Mouse (Mus musculus) intestine, embryonic 15.5 days (tissue): ENCODE measurements around the gene She. TPM values are rescaled to one million over a fixed set of nuclear protein-coding genes. Genes with fewer than 3 reads are reported as not detected.
A peak's percentile ranks its signal among the peaks of the same experiment; 100 is the strongest.

Source experiments
- ATAC-seq: fragments of 200-750 bp; cut with Nextera tagmentation; 2 replicates; pipeline ENCODE4 v1.8.0; 2017; ENCODE audit warnings: moderate TSS enrichment, moderate library complexity
- H3K27ac ChIP-seq: fragments of 300-500 bp; sonication (generic); 2 replicates; pipeline ENCODE4 v1.5.1; 2015; ENCODE audit warnings: mild to moderate bottlenecking, inconsistent platforms
- H3K27me3 ChIP-seq: fragments of 300-500 bp; sonication (generic); replicated peaks from 2 replicates; pipeline ENCODE4 v1.6.1; 2015; ENCODE audit warnings: inconsistent platforms
- H3K36me3 ChIP-seq: fragments of 300-500 bp; sonication (generic); 2 replicates; pipeline ENCODE4 v1.6.1; 2015; ENCODE audit warnings: inconsistent platforms
- H3K4me1 ChIP-seq: fragments of 300-500 bp; sonication (generic); replicated peaks from 2 replicates; pipeline ENCODE4 v1.6.1; 2015; ENCODE audit warnings: inconsistent platforms
- H3K4me2 ChIP-seq: fragments of 300-500 bp; sonication (generic); replicated peaks from 2 replicates; pipeline ENCODE4 v1.6.1; 2015; ENCODE audit warnings: mild to moderate bottlenecking, inconsistent platforms
- H3K4me3 ChIP-seq: fragments of 300-500 bp; sonication (generic); replicated peaks from 2 replicates; pipeline ENCODE4 v1.5.1; 2015; ENCODE audit warnings: inconsistent platforms
- H3K9ac ChIP-seq: fragments of 300-500 bp; sonication (generic); 2 replicates; pipeline ENCODE4 v1.6.1; 2015; ENCODE audit warnings: inconsistent platforms
- H3K9me3 ChIP-seq: fragments of 300-500 bp; sonication (generic); 2 replicates; pipeline ENCODE4 v1.6.1; 2016; ENCODE audit warnings: inconsistent platforms
- WGBS: fragments of 180-500 bp; shearing (Covaris S2); methylation state at CpG from one replicate; pipeline ENCODE4 v1.1.7; 2015; 5-methylcytosine and 5-hydroxymethylcytosine counted together
- polyA plus RNA-seq: library from polyadenylated mRNA; unstranded; fragments of >200 nt; fragmentation: Nextera tagmentation; extraction: Ambion mirVana; gene quantifications from 2 replicates; pipeline ENCODE4 v1.2.1, GENCODE M21; 2015

She gene
- polyA plus RNA-seq, 1 experiment from 2014 or later, result 3.8 TPM

GRCm38 (mm10) chr3:89876469-89876868 is 45.3 kb downstream of the She start:
- Histone ChIP-seq H3K4me2 (no peak overlapping the region), H3K36me3 (no peaks in the 10 kb centered on the region), H3K4me1 (peaks cover 5% of the 10 kb centered on the region; the same call in 1 of the 2 replicates), H3K9me3 (no peaks in the 10 kb centered on the region), H3K4me3 (no peak overlapping the region), H3K27me3 (no peaks in the 10 kb centered on the region), H3K9ac (no peak overlapping the region), H3K27ac (no peak overlapping the region)
- 62% methylated on average over 4 of the region's 4 CpGs for WGBS
- ATAC-seq, result no peak

GRCm38 (mm10) chr3:89877129-89877528 is 46.0 kb downstream of the She start:
- H3K9me3 ChIP-seq, result no peaks in the 10 kb centered on the region
- no peak overlapping the region for H3K27ac ChIP-seq
- H3K9ac ChIP-seq, result no peak overlapping the region
- peaks cover 4% of the 10 kb centered on the region; the same call in 1 of the 2 replicates for H3K4me1 ChIP-seq
- H3K4me2 ChIP-seq, result no peak overlapping the region
- H3K36me3 ChIP-seq, result no peaks in the 10 kb centered on the region
- no peak for ATAC-seq
- 85% methylated on average over 8 of the region's 8 CpGs for WGBS
- no peak overlapping the region for H3K4me3 ChIP-seq
- no peaks in the 10 kb centered on the region for H3K27me3 ChIP-seq

- Histone ChIP-seq H3K9ac (no peak overlapping the region), H3K27ac (no peak overlapping the region), H3K36me3 (no peaks in the 10 kb centered on the region), H3K4me1 (no peaks in the 10 kb centered on the region), H3K4me3 (no peak overlapping the region), H3K9me3 (no peaks in the 10 kb centered on the region), H3K4me2 (no peak overlapping the region), H3K27me3 (no peaks in the 10 kb centered on the region)
- no peak for ATAC-seq
- 53% methylated on average over 3 of the region's 3 CpGs for WGBS
Observed at GRCm38 (mm10) chr3:89878456-89878855, 47.3 kb downstream of the She start.

GRCm38 (mm10) chr3:89879326-89879725 is 48.2 kb downstream of the She start:
- no peak for ATAC-seq
- no peak overlapping the region for H3K4me3 ChIP-seq
- no peaks in the 10 kb centered on the region for H3K4me1 ChIP-seq
- H3K27ac ChIP-seq, result no peak overlapping the region
- H3K9me3 ChIP-seq, result no peaks in the 10 kb centered on the region
- no peak overlapping the region for H3K4me2 ChIP-seq
- H3K36me3 ChIP-seq, result no peaks in the 10 kb centered on the region
- H3K9ac ChIP-seq, result no peak overlapping the region
- 65% methylated on average over 3 of the region's 3 CpGs for WGBS
- no peaks in the 10 kb centered on the region for H3K27me3 ChIP-seq

- no peaks in the 10 kb centered on the region for H3K9me3 ChIP-seq
- H3K4me1 ChIP-seq, result no peaks in the 10 kb centered on the region
- 0 out of 2 replicates have a peak, but pooled peaks have one; percentile 41 for ATAC-seq
- no peak overlapping the region for H3K4me3 ChIP-seq
- H3K27me3 ChIP-seq, result no peaks in the 10 kb centered on the region
- no peak overlapping the region for H3K9ac ChIP-seq
- H3K36me3 ChIP-seq, result no peaks in the 10 kb centered on the region
- no peak overlapping the region for H3K4me2 ChIP-seq
- no peak overlapping the region for H3K27ac ChIP-seq
- 65% methylated on average over 5 of the region's 5 CpGs for WGBS
Observed at GRCm38 (mm10) chr3:89880036-89880851, 49.1 kb downstream of the She start.

GRCm38 (mm10) chr3:89882556-89883181 is 51.5 kb downstream of the She start:
- H3K4me3 ChIP-seq, result no peak overlapping the region
- no peak overlapping the region for H3K27ac ChIP-seq
- no peaks in the 10 kb centered on the region for H3K27me3 ChIP-seq
- H3K9me3 ChIP-seq, result no peaks in the 10 kb centered on the region
- no peak for ATAC-seq
- no peaks in the 10 kb centered on the region for H3K4me1 ChIP-seq
- WGBS, result 80% methylated on average over 8 of the region's 8 CpGs
- H3K36me3 ChIP-seq, result no peaks in the 10 kb centered on the region
- no peak overlapping the region for H3K9ac ChIP-seq
- H3K4me2 ChIP-seq, result no peak overlapping the region

GRCm38 (mm10) chr3:89883582-89884041 is 52.4 kb downstream of the She start:
- WGBS, result 74% methylated on average over 4 of the region's 4 CpGs
- Histone ChIP-seq H3K27me3 (no peaks in the 10 kb centered on the region), H3K9ac (no peak overlapping the region), H3K4me3 (no peak overlapping the region), H3K36me3 (no peaks in the 10 kb centered on the region), H3K4me1 (no peaks in the 10 kb centered on the region), H3K9me3 (no peaks in the 10 kb centered on the region), H3K4me2 (no peak overlapping the region), H3K27ac (no peak overlapping the region)
- ATAC-seq, result no peak

GRCm38 (mm10) chr3:89885766-89886165 is 54.6 kb downstream of the She start:
- WGBS, result 93% methylated on average over 11 of the region's 11 CpGs
- H3K27ac ChIP-seq, result no peak overlapping the region
- H3K4me2 ChIP-seq, result no peak overlapping the region
- H3K4me1 ChIP-seq, result no peaks in the 10 kb centered on the region
- H3K27me3 ChIP-seq, result no peaks in the 10 kb centered on the region
- no peak for ATAC-seq
- no peak overlapping the region for H3K9ac ChIP-seq
- no peaks in the 10 kb centered on the region for H3K9me3 ChIP-seq
- H3K36me3 ChIP-seq, result no peaks in the 10 kb centered on the region
- no peak overlapping the region for H3K4me3 ChIP-seq

- no peak overlapping the region for H3K27ac ChIP-seq
- WGBS, result 84% methylated on average over 7 of the region's 7 CpGs
- H3K36me3 ChIP-seq, result no peaks in the 10 kb centered on the region
- no peaks in the 10 kb centered on the region for H3K9me3 ChIP-seq
- H3K4me3 ChIP-seq, result no peak overlapping the region
- H3K9ac ChIP-seq, result no peak overlapping the region
- H3K4me2 ChIP-seq, result no peak overlapping the region
- no peaks in the 10 kb centered on the region for H3K27me3 ChIP-seq
- H3K4me1 ChIP-seq, result no peaks in the 10 kb centered on the region
- no peak for ATAC-seq
Observed at GRCm38 (mm10) chr3:89887582-89888230, 56.5 kb downstream of the She start.

- Histone ChIP-seq H3K4me2 (no peak overlapping the region), H3K4me3 (no peak overlapping the region), H3K9me3 (no peaks in the 10 kb centered on the region), H3K9ac (no peak overlapping the region), H3K27ac (no peak overlapping the region), H3K36me3 (no peaks in the 10 kb centered on the region), H3K27me3 (no peaks in the 10 kb centered on the region), H3K4me1 (no peaks in the 10 kb centered on the region)
- no peak for ATAC-seq
- WGBS, result 61% methylated on average over 8 of the region's 8 CpGs
Observed at GRCm38 (mm10) chr3:89889841-89890430, 58.8 kb downstream of the She start.

GRCm38 (mm10) chr3:89891696-89892095 is 60.5 kb downstream of the She start:
- Histone ChIP-seq H3K4me3 (no peak overlapping the region), H3K36me3 (no peaks in the 10 kb centered on the region), H3K27me3 (no peaks in the 10 kb centered on the region), H3K4me2 (no peak overlapping the region), H3K4me1 (no peaks in the 10 kb centered on the region), H3K9me3 (no peaks in the 10 kb centered on the region), H3K9ac (no peak overlapping the region), H3K27ac (no peak overlapping the region)
- ATAC-seq, result no peak

- H3K36me3 ChIP-seq, result no peaks in the 10 kb centered on the region
- no peak overlapping the region for H3K27ac ChIP-seq
- no peak overlapping the region for H3K9ac ChIP-seq
- ATAC-seq, result no peak
- H3K27me3 ChIP-seq, result no peaks in the 10 kb centered on the region
- H3K4me3 ChIP-seq, result no peak overlapping the region
- no peak overlapping the region for H3K4me2 ChIP-seq
- WGBS, result 88% methylated on average over 5 of the region's 5 CpGs
- no peaks in the 10 kb centered on the region for H3K4me1 ChIP-seq
- H3K9me3 ChIP-seq, result no peaks in the 10 kb centered on the region
Observed at GRCm38 (mm10) chr3:89892517-89893106, 61.4 kb downstream of the She start.
